Mouse (Mus musculus) G1E (cell line): ENCODE measurements around the gene Cpne7. TPM values are rescaled to one million over a fixed set of nuclear protein-coding genes. Genes with fewer than 3 reads are reported as not detected.

Experiments used
- ATAC-seq: 2 replicates; pipeline ENCODE4 v1.8.0; 2016; ENCODE audit warnings: mild to moderate bottlenecking; ENCODE audit not compliant: insufficient number of reproducible peaks, poor library complexity, low FRiP score, severe bottlenecking; ENCODE audit errors: extremely low read depth
- DNase-seq: peaks from one replicate; pipeline ENCODE4 v3.0.0; 2012; ENCODE audit warnings: low spot score
- H3K27me3 ChIP-seq: 2 replicates; pipeline ENCODE4 v1.6.1; 2012; ENCODE audit warnings: mild to moderate bottlenecking, low read length, inconsistent platforms; ENCODE audit not compliant: insufficient read depth
- H3K36me3 ChIP-seq: replicated peaks from 2 replicates; pipeline ENCODE3; 2012; ENCODE audit warnings: mild to moderate bottlenecking, inconsistent platforms
- H3K4me1 ChIP-seq: 2 replicates; pipeline ENCODE4 v1.6.1; 2012; ENCODE audit warnings: low read depth, low read length, inconsistent platforms, mixed read lengths; ENCODE audit not compliant: insufficient read depth
- H3K4me3 ChIP-seq: 2 replicates; pipeline ENCODE4 v1.5.1; 2012; ENCODE audit warnings: low read depth, mild to moderate bottlenecking, inconsistent platforms, low read length, moderate library complexity, mixed read lengths
- H3K9me3 ChIP-seq: replicated peaks from 2 replicates; pipeline ENCODE4 v1.6.1; 2012; ENCODE audit warnings: inconsistent platforms
- CTCF ChIP-seq: IDR thresholded peaks from 2 replicates; pipeline ENCODE4 v1.5.1; 2012; ENCODE audit warnings: low read depth, low read length, inconsistent platforms, mixed read lengths
- GATA1 ChIP-seq: IDR thresholded peaks from 2 replicates; pipeline ENCODE4 v1.6.1; 2012; ENCODE audit warnings: borderline replicate concordance, low read length, inconsistent platforms, mixed read lengths
- GATA2 ChIP-seq: IDR thresholded peaks from 2 replicates; pipeline ENCODE4 v1.6.1; 2012; ENCODE audit warnings: low read depth, low read length, inconsistent platforms, borderline replicate concordance
- POLR2AphosphoS5 ChIP-seq: IDR thresholded peaks from 2 replicates; pipeline ENCODE4 v1.6.1; 2012; ENCODE audit warnings: low read depth, low read length, inconsistent platforms; ENCODE audit not compliant: insufficient replicate concordance
- TAL1 ChIP-seq: conservative IDR thresholded peaks from 2 replicates; pipeline ENCODE4 v1.6.1; 2012; ENCODE audit warnings: low read depth, low read length, inconsistent platforms, mixed read lengths
- polyA plus RNA-seq: library from polyadenylated mRNA; stranded (reverse); fragments of >175 nt; gene quantifications from 2 replicates; pipeline ENCODE4 v1.2.3, GENCODE M21; 2012
- total RNA-seq, 2 experiments: library from RNA; stranded (forward) in 1 of 2; stranded (reverse) in 1 of 2; fragments of 200-1000 nt in 1 of 2; fragments of >200 nt in 1 of 2; fragmentation: Nextera tagmentation in 1 of 2; gene quantifications; 2 replicates each; pipeline ENCODE4 v1.2.3; 2014 to 2017

Gene Cpne7
- 3.1 and 4.3 TPM in 2 replicates for total RNA-seq (2014; fragmentation: Nextera tagmentation)
- 3.6 and 6.1 TPM in 2 replicates for total RNA-seq (2017)
- polyA plus RNA-seq = 11.1 and 11.2 TPM in 2 replicates

- Histone ChIP-seq H3K36me3 (peaks cover 22% of the 10 kb centered on the region), H3K4me1 (peaks cover 71% of the 10 kb centered on the region), H3K4me3 (peak within 1 kb of the TSS; percentile 79), H3K27me3 (peaks cover 8% of the 10 kb centered on the region), H3K9me3 (no peaks in the 10 kb centered on the region)
- DNase-seq (peak; percentile 79), ATAC-seq (peak; percentile 31; the same call in 1 of the 2 replicates)
- TF ChIP-seq TAL1 = no peak; the same call in 1 of the 2 replicates
- TF ChIP-seq GATA2 = no peak
- no peak for TF ChIP-seq POLR2AphosphoS5
- no peak for TF ChIP-seq GATA1
- no peak for TF ChIP-seq CTCF
Observed at GRCm38 (mm10) chr8:123117127-123117731, at the start of gene Cpne7. Cpne7 (plus strand) TSS chr8:123117374.

- H3K36me3 ChIP-seq = peaks cover 90% of the 10 kb centered on the region
- no peaks in the 10 kb centered on the region for H3K9me3 ChIP-seq
- H3K4me1 ChIP-seq = peaks cover 12% of the 10 kb centered on the region
- no peak for ATAC-seq
- H3K27me3 ChIP-seq = no peaks in the 10 kb centered on the region
- TF ChIP-seq GATA2 = no peak
- no peak for TF ChIP-seq POLR2AphosphoS5
- no peak for TF ChIP-seq GATA1
- TF ChIP-seq TAL1 = no peak
- TF ChIP-seq CTCF = no peak
- no peak for DNase-seq
- H3K4me3 ChIP-seq = no peak overlapping the region
Observed at GRCm38 (mm10) chr8:123071176-123071575, 46.0 kb upstream of the Cpne7 start.

GRCm38 (mm10) chr8:123077213-123077612, 40.0 kb upstream of the Cpne7 start:
- TF ChIP-seq TAL1 (no peak), GATA1 (no peak), POLR2AphosphoS5 (no peak), CTCF (no peak), GATA2 (no peak)
- DNase-seq = no peak
- ATAC-seq = no peak
- Histone ChIP-seq H3K36me3 (peaks cover 96% of the 10 kb centered on the region), H3K27me3 (no peaks in the 10 kb centered on the region), H3K9me3 (no peaks in the 10 kb centered on the region), H3K4me1 (peaks cover 8% of the 10 kb centered on the region; the same call in 1 of the 2 replicates), H3K4me3 (no peak overlapping the region)

- DNase-seq (no peak), ATAC-seq (no peak)
- H3K4me3 ChIP-seq = no peak overlapping the region
- H3K9me3 ChIP-seq = no peaks in the 10 kb centered on the region
- H3K27me3 ChIP-seq = no peaks in the 10 kb centered on the region
- TF ChIP-seq GATA1 (no peak), GATA2 (no peak), TAL1 (no peak), POLR2AphosphoS5 (no peak), CTCF (no peak)
- peaks cover 94% of the 10 kb centered on the region for H3K36me3 ChIP-seq
- no peaks in the 10 kb centered on the region for H3K4me1 ChIP-seq
Observed at GRCm38 (mm10) chr8:123082993-123083392, 34.2 kb upstream of the Cpne7 start.

- DNase-seq (no peak), ATAC-seq (no peak)
- Histone ChIP-seq H3K4me3 (no peak overlapping the region), H3K36me3 (peaks cover 95% of the 10 kb centered on the region), H3K9me3 (no peaks in the 10 kb centered on the region), H3K27me3 (no peaks in the 10 kb centered on the region), H3K4me1 (no peaks in the 10 kb centered on the region)
- no peak for TF ChIP-seq POLR2AphosphoS5
- TF ChIP-seq TAL1 = no peak
- TF ChIP-seq GATA1 = no peak
- no peak for TF ChIP-seq CTCF
- no peak for TF ChIP-seq GATA2
Observed at GRCm38 (mm10) chr8:123083610-123084009, 33.6 kb upstream of the Cpne7 start.

- peaks cover 98% of the 10 kb centered on the region for H3K36me3 ChIP-seq
- no peaks in the 10 kb centered on the region for H3K9me3 ChIP-seq
- no peaks in the 10 kb centered on the region for H3K4me1 ChIP-seq
- TF ChIP-seq CTCF = no peak
- no peak for TF ChIP-seq POLR2AphosphoS5
- no peak for TF ChIP-seq TAL1
- no peak for TF ChIP-seq GATA1
- no peak for TF ChIP-seq GATA2
- DNase-seq (no peak), ATAC-seq (no peak)
- no peaks in the 10 kb centered on the region for H3K27me3 ChIP-seq
- no peak overlapping the region for H3K4me3 ChIP-seq
Observed at GRCm38 (mm10) chr8:123087289-123087688, 29.9 kb upstream of the Cpne7 start.

GRCm38 (mm10) chr8:123097216-123097615, 20.0 kb upstream of the Cpne7 start:
- no peak for ATAC-seq

More at GRCm38 (mm10) chr8:123097216-123097615, 20.0 kb upstream of the Cpne7 start:
- no peak for TF ChIP-seq GATA1
- no peak for TF ChIP-seq CTCF
- TF ChIP-seq TAL1 = no peak
- no peak for TF ChIP-seq POLR2AphosphoS5
- TF ChIP-seq GATA2 = no peak
- H3K27me3 ChIP-seq = no peaks in the 10 kb centered on the region
- DNase-seq = no peak
- peaks cover 58% of the 10 kb centered on the region for H3K36me3 ChIP-seq
- peaks cover 24% of the 10 kb centered on the region for H3K4me1 ChIP-seq
- no peaks in the 10 kb centered on the region for H3K9me3 ChIP-seq
- H3K4me3 ChIP-seq = no peak overlapping the region
